Mouse (Mus musculus): Measurements from ENCODE around the gene Medag. TPM values are rescaled to one million over a fixed set of nuclear protein-coding genes. Genes with fewer than 3 reads are reported as not detected.
A peak's percentile ranks its signal among the peaks of the same experiment; 100 is the strongest.

The Medag gene
- total RNA-seq, 2 experiments from 2014 or later = 2.1 to 2.6 TPM

GRCm38 (mm10) chr5:149381948-149382347 is 29.6 kb upstream of the Medag start:
- no peak for DNase-seq (ENCODE audit: extremely low spot score in 1 of 2, low spot score in 1 of 2)

- no peak for DNase-seq (ENCODE audit: extremely low spot score in 1 of 2, low spot score in 1 of 2)
These were observed 28.9 kb upstream of the Medag start for GRCm38 (mm10) chr5:149382601-149383000.

- no peak for DNase-seq (ENCODE audit: extremely low spot score in 1 of 2, low spot score in 1 of 2)
These were observed 26.2 kb upstream of the Medag start for GRCm38 (mm10) chr5:149385228-149385961.

- DNase-seq (ENCODE audit: extremely low spot score in 1 of 2, low spot score in 1 of 2) = no peak
These were observed 25.2 kb upstream of the Medag start for GRCm38 (mm10) chr5:149386294-149386850.

- DNase-seq (ENCODE audit: extremely low spot score in 1 of 2, low spot score in 1 of 2) = no peak
These were observed 22.6 kb upstream of the Medag start for GRCm38 (mm10) chr5:149388947-149389346.

GRCm38 (mm10) chr5:149389548-149390211 is 21.9 kb upstream of the Medag start:
- no peak for DNase-seq (ENCODE audit: extremely low spot score in 1 of 2, low spot score in 1 of 2)

- DNase-seq (ENCODE audit: extremely low spot score in 1 of 2, low spot score in 1 of 2) = no peak
These were observed 19.8 kb upstream of the Medag start for GRCm38 (mm10) chr5:149391574-149392375.

GRCm38 (mm10) chr5:149392420-149392988 is 19.0 kb upstream of the Medag start:
- DNase-seq (ENCODE audit: extremely low spot score in 1 of 2, low spot score in 1 of 2) = no peak

GRCm38 (mm10) chr5:149401446-149401975 is 10.0 kb upstream of the Medag start:
- no peak for DNase-seq (ENCODE audit: extremely low spot score in 1 of 2, low spot score in 1 of 2)

- DNase-seq (ENCODE audit: extremely low spot score in 1 of 2, low spot score in 1 of 2) = no peak
These were observed 9.5 kb upstream of the Medag start for GRCm38 (mm10) chr5:149402029-149402428.

GRCm38 (mm10) chr5:149403386-149403785 is 8.2 kb upstream of the Medag start:
- DNase-seq (ENCODE audit: extremely low spot score in 1 of 2, low spot score in 1 of 2) = no peak

- no peak for DNase-seq (ENCODE audit: extremely low spot score in 1 of 2, low spot score in 1 of 2)
These were observed 6.8 kb upstream of the Medag start for GRCm38 (mm10) chr5:149404710-149405109.

- peak in 1 of 2 experiments; percentile 24 for DNase-seq (ENCODE audit: extremely low spot score in 1 of 2, low spot score in 1 of 2)
These were observed 4.7 kb upstream of the Medag start for GRCm38 (mm10) chr5:149406791-149407276.

- DNase-seq (ENCODE audit: extremely low spot score in 1 of 2, low spot score in 1 of 2) = no peak
These were observed 2.0 kb upstream of the Medag start for GRCm38 (mm10) chr5:149409502-149409901.

- DNase-seq (ENCODE audit: extremely low spot score in 1 of 2, low spot score in 1 of 2) = no peak
These were observed 636 bp downstream of the Medag start for GRCm38 (mm10) chr5:149412194-149412575.

- no peak for DNase-seq (ENCODE audit: extremely low spot score in 1 of 2, low spot score in 1 of 2)
These were observed 1.1 kb downstream of the Medag start for GRCm38 (mm10) chr5:149412671-149413070.

GRCm38 (mm10) chr5:149414369-149415167 is 3.0 kb downstream of the Medag start:
- DNase-seq (ENCODE audit: extremely low spot score in 1 of 2, low spot score in 1 of 2) = no peak

GRCm38 (mm10) chr5:149417381-149417780 is 5.8 kb downstream of the Medag start:
- no peak for DNase-seq (ENCODE audit: extremely low spot score in 1 of 2, low spot score in 1 of 2)

GRCm38 (mm10) chr5:149426525-149426924 is 15.0 kb downstream of the Medag start:
- no peak for DNase-seq (ENCODE audit: extremely low spot score in 1 of 2, low spot score in 1 of 2)

Measured in layer of hippocampus, postnatal 25 days (tissue).